Mouse (Mus musculus): ENCODE measurements around the gene Dpf1.

- TF ChIP-seq GATA1 (IDR thresholded peaks at IDR 0.05; ENCODE audit: borderline replicate concordance, low read length) (no peak), FLI1 (IDR thresholded peaks at IDR 0.05; ENCODE audit: low read length) (no peak)
These were observed 13.2 kb downstream of the Dpf1 start for GRCm38 (mm10) chr7:29316976-29317375.

All from megakaryocyte, embryonic 14.5 days (primary cell).